ENCODE assay signal across 29 mouse cellular contexts in genomic region chr6:35307136-35307535, GRCm38 (mm10). TPM values are rescaled to one million over a fixed set of nuclear protein-coding genes. Genes with fewer than 3 reads are reported as not detected.
DNase-seq lines count a peak whose midpoint lies in the region; ATAC-seq and TF ChIP-seq lines count a peak whose summit lies in the region.
"Had no signal": no experiment of that assay in that cellular context is flagged by ENCODE, and none has a peak within 500 bp of the region (broad histone marks: within the 10 kb centered on the region; RNA-seq: fewer than 3 reads in every experiment).

No protein-coding gene starts in this region.

- no peak for TF ChIP-seq CTCF in heart, adult 2 months (IDR thresholded peaks at IDR 0.05)
- TF ChIP-seq CTCF in hindbrain, postnatal 0 days (IDR thresholded peaks at IDR 0.05; ENCODE audit: low read depth) = no peak

- H3K27ac ChIP-seq in heart, embryonic 13.5 days (replicated peaks) = no peak overlapping the region; the same call in 1 of the 2 replicates
- H3K27ac ChIP-seq in heart, adult 2 months = no peak overlapping the region
- H3K27ac ChIP-seq in hindbrain, postnatal 0 days = no peak overlapping the region
- H3K27ac ChIP-seq in hindbrain, embryonic 16.5 days (ENCODE audit: low read depth, low read length) = no peak overlapping the region
- H3K27ac ChIP-seq: embryonic facial prominence, embryonic 10.5 days; embryonic facial prominence, embryonic 15.5 days; kidney, embryonic 15.5 days; left cerebral cortex, adult 2 months; liver, embryonic 12.5 days; macrophage; neural tube, embryonic 12.5 days had no signal

- peaks cover 22% of the 10 kb centered on the region for H3K4me1 ChIP-seq in heart, embryonic 13.5 days
- H3K4me1 ChIP-seq in heart, adult 2 months (ENCODE audit: control insufficient read depth, insufficient read depth, low read length) = no peaks in the 10 kb centered on the region
- H3K4me1 ChIP-seq in hindbrain, postnatal 0 days (ENCODE audit: insufficient read depth, low read length) = no peaks in the 10 kb centered on the region
- H3K4me1 ChIP-seq in hindbrain, embryonic 16.5 days (ENCODE audit: control insufficient read depth, insufficient read depth, low read depth, low read length) = no peaks in the 10 kb centered on the region
- H3K4me1 ChIP-seq: embryonic facial prominence, embryonic 10.5 days; embryonic facial prominence, embryonic 15.5 days; kidney, embryonic 15.5 days; liver, embryonic 12.5 days; neural tube, embryonic 12.5 days had no signal

- DNase-seq in heart, adult 2 months = no peak
- peak; percentile 48 for DNase-seq in hindbrain, postnatal 0 days (ENCODE audit: low spot score)
- DNase-seq in retina, postnatal 1 day = peak; percentile 85
- DNase-seq in retina, embryonic 14.5 days (ENCODE audit: low spot score) = no peak
- DNase-seq: adrenal gland, postnatal 25 days; B cell, adult 2 months; cerebellum, adult 18-20 months; cerebellum, postnatal 14 days; gastrocnemius, postnatal 10 days; kidney, adult 18-20 months; kidney, postnatal 25 days; liver, postnatal 0 days; right cerebral cortex, postnatal 14 days had no signal

- intact Hi-C loops in heart, adult 2 months (cut with DNase I) = no loop called here

- H3K4me3 ChIP-seq in heart, embryonic 13.5 days = no peak overlapping the region
- no peak overlapping the region for H3K4me3 ChIP-seq in heart, adult 2 months
- no peak overlapping the region for H3K4me3 ChIP-seq in hindbrain, postnatal 0 days (ENCODE audit: low read length)
- H3K4me3 ChIP-seq in hindbrain, embryonic 16.5 days (ENCODE audit: low read length) = no peak overlapping the region
- H3K4me3 ChIP-seq: embryonic facial prominence, embryonic 10.5 days; embryonic facial prominence, embryonic 15.5 days; kidney, embryonic 15.5 days; left cerebral cortex, adult 2 months; liver, embryonic 12.5 days; myocyte; neural tube, embryonic 12.5 days had no signal

- ATAC-seq in heart, embryonic 13.5 days (ENCODE audit: extremely low read depth, insufficient number of reproducible peaks, low FRiP score, low TSS enrichment) = no peak
- no peak for ATAC-seq in hindbrain, postnatal 0 days
- ATAC-seq in hindbrain, embryonic 16.5 days = no peak
- ATAC-seq: liver, embryonic 12.5 days; liver, postnatal 0 days; lung, postnatal 0 days; midbrain, embryonic 16.5 days had no signal

- H3K79me2 ChIP-seq in heart, adult 2 months (replicated peaks; ENCODE audit: control insufficient read depth, insufficient read depth, low read length) = no peaks in the 10 kb centered on the region

- TF ChIP-seq POLR2A in heart, adult 2 months (IDR thresholded peaks at IDR 0.05; ENCODE audit: insufficient read depth, low read depth, low read length) = no peak

- 53% methylated on average over 13 of the region's 13 CpGs for WGBS in heart, embryonic 13.5 days
- WGBS in heart, adult 2 months = 70% methylated on average over 13 of the region's 13 CpGs
- 63% methylated on average over 13 of the region's 13 CpGs for WGBS in hindbrain, postnatal 0 days
- 68% methylated on average over 13 of the region's 13 CpGs for WGBS in hindbrain, embryonic 16.5 days

- no peak overlapping the region for H3K9ac ChIP-seq in heart, embryonic 13.5 days
- no peak overlapping the region for H3K9ac ChIP-seq in heart, adult 2 months (ENCODE audit: low read depth, low read length)
- no peak overlapping the region for H3K9ac ChIP-seq in hindbrain, postnatal 0 days (replicated peaks; ENCODE audit: low read length)
- no peak overlapping the region for H3K9ac ChIP-seq in hindbrain, embryonic 16.5 days (ENCODE audit: low read depth, low read length)
- H3K9ac ChIP-seq: embryonic facial prominence, embryonic 15.5 days; kidney, embryonic 15.5 days; liver, embryonic 12.5 days; liver, postnatal 0 days; neural tube, embryonic 12.5 days had no signal

- no peak for TF ChIP-seq EP300 in heart, adult 2 months (IDR thresholded peaks at IDR 0.05; ENCODE audit: insufficient read depth, low read depth, low read length)

- 0 out of 2 replicates have a peak overlapping the region, but pooled peaks have one; percentile 16 for H3K4me2 ChIP-seq in heart, embryonic 13.5 days
- H3K4me2 ChIP-seq in hindbrain, postnatal 0 days (ENCODE audit: low read depth, low read length) = no peak overlapping the region
- H3K4me2 ChIP-seq in hindbrain, embryonic 16.5 days (ENCODE audit: low read length) = no peak overlapping the region
- H3K4me2 ChIP-seq: embryonic facial prominence, embryonic 15.5 days; kidney, embryonic 15.5 days; liver, embryonic 12.5 days; neural tube, embryonic 12.5 days had no signal

- H3K27me3 ChIP-seq in heart, embryonic 13.5 days (replicated peaks) = no peaks in the 10 kb centered on the region
- H3K27me3 ChIP-seq in heart, adult 2 months (ENCODE audit: control insufficient read depth, insufficient read depth, low read length) = no peaks in the 10 kb centered on the region
- H3K27me3 ChIP-seq in hindbrain, postnatal 0 days (ENCODE audit: insufficient read depth, low read length) = no peaks in the 10 kb centered on the region
- no peaks in the 10 kb centered on the region for H3K27me3 ChIP-seq in hindbrain, embryonic 16.5 days (replicated peaks; ENCODE audit: control insufficient read depth, insufficient read depth, low read length)
- H3K27me3 ChIP-seq: embryonic facial prominence, embryonic 15.5 days; kidney, embryonic 15.5 days; neural tube, embryonic 12.5 days had no signal

- H3K36me3 ChIP-seq in heart, embryonic 13.5 days = no peaks in the 10 kb centered on the region
- no peaks in the 10 kb centered on the region for H3K36me3 ChIP-seq in heart, adult 2 months (ENCODE audit: control insufficient read depth, insufficient read depth, low read length)
- H3K36me3 ChIP-seq in hindbrain, postnatal 0 days (ENCODE audit: insufficient read depth, low read length) = no peaks in the 10 kb centered on the region
- no peaks in the 10 kb centered on the region for H3K36me3 ChIP-seq in hindbrain, embryonic 16.5 days (ENCODE audit: control insufficient read depth, insufficient read depth, low read length)
- H3K36me3 ChIP-seq: embryonic facial prominence, embryonic 10.5 days; embryonic facial prominence, embryonic 15.5 days; kidney, embryonic 15.5 days; liver, embryonic 12.5 days; neural tube, embryonic 12.5 days had no signal

- H3K9me3 ChIP-seq in heart, embryonic 13.5 days = no peaks in the 10 kb centered on the region
- no peaks in the 10 kb centered on the region for H3K9me3 ChIP-seq in hindbrain, postnatal 0 days (ENCODE audit: low read length)
- H3K9me3 ChIP-seq in hindbrain, embryonic 16.5 days (ENCODE audit: control insufficient read depth, low read length) = no peaks in the 10 kb centered on the region
- H3K9me3 ChIP-seq: embryonic facial prominence, embryonic 10.5 days; embryonic facial prominence, embryonic 15.5 days; kidney, embryonic 15.5 days; liver, embryonic 12.5 days; neural tube, embryonic 12.5 days had no signal

RNA-seq across cellular contexts. Expression of gene Slc13a4, which starts 0.8 kb away (rescaled TPM):
- polyA plus RNA-seq in heart, embryonic 13.5 days (2015; fragmentation: Nextera tagmentation; extraction: Ambion mirVana) = 1.3 TPM in 2 replicates
- not detected for total RNA-seq in heart, adult 2 months (2021)
- polyA plus RNA-seq in heart, adult 2 months (2012; rRNA removed) = 0.53 and 0.70 TPM in 2 replicates
- 13.7 and 22.2 TPM in 2 replicates for total RNA-seq in hindbrain, postnatal 0 days (2014; rRNA removed)
- polyA plus RNA-seq in hindbrain, postnatal 0 days (2015; fragmentation: Nextera tagmentation; extraction: Ambion mirVana) = 14.2 and 14.6 TPM in 2 replicates
- polyA plus RNA-seq in hindbrain, embryonic 16.5 days (2015; fragmentation: Nextera tagmentation; extraction: Ambion mirVana) = 11.0 and 11.2 TPM in 2 replicates
- total RNA-seq: megakaryocyte-erythroid progenitor cell, adult 5-6 weeks had no signal
- polyA plus RNA-seq: macrophage; small intestine, adult 2 months had no signal

RNA-seq across cellular contexts. Expression of gene Fam180a, which starts 18.8 kb away (rescaled TPM):
- polyA plus RNA-seq in heart, embryonic 13.5 days (2015; fragmentation: Nextera tagmentation; extraction: Ambion mirVana) = 0.29 and 0.65 TPM in 2 replicates
- total RNA-seq in heart, adult 2 months (2021) = under 1 TPM; 0.34 to 0.41 TPM
- polyA plus RNA-seq in heart, adult 2 months (2012; rRNA removed) = 0.16 and 0.23 TPM in 2 replicates
- total RNA-seq in hindbrain, postnatal 0 days (2014; rRNA removed) = 0.68 and 1.5 TPM in 2 replicates
- polyA plus RNA-seq in hindbrain, postnatal 0 days (2015; fragmentation: Nextera tagmentation; extraction: Ambion mirVana) = 2.9 and 3.2 TPM in 2 replicates
- polyA plus RNA-seq in hindbrain, embryonic 16.5 days (2015; fragmentation: Nextera tagmentation; extraction: Ambion mirVana) = 2.3 and 2.4 TPM in 2 replicates
- total RNA-seq: megakaryocyte-erythroid progenitor cell, adult 5-6 weeks had no signal
- polyA plus RNA-seq: embryonic facial prominence, embryonic 10.5 days; hindbrain, embryonic 11.5 days; liver, embryonic 12.5 days; macrophage; neural tube, embryonic 12.5 days; thymus, postnatal 0 days had no signal

Comparison
In these comparisons a context has a peak if more than half of its experiments do, and no peak if none do; other contexts are left out.
1. DNase-seq: peak in hindbrain, postnatal 0 days (single experiment) and retina, postnatal 1 day (single experiment); none in heart, adult 2 months (0 of 2) and retina, embryonic 14.5 days (single experiment).